Mouse (Mus musculus): ENCODE measurements around the gene Slc9b1. TPM values are rescaled to one million over a fixed set of nuclear protein-coding genes. Genes with fewer than 3 reads are reported as not detected.

Slc9b1 gene
- total and polyA plus RNA-seq, 2 experiments from 2014 or later = not detected

DNA sequence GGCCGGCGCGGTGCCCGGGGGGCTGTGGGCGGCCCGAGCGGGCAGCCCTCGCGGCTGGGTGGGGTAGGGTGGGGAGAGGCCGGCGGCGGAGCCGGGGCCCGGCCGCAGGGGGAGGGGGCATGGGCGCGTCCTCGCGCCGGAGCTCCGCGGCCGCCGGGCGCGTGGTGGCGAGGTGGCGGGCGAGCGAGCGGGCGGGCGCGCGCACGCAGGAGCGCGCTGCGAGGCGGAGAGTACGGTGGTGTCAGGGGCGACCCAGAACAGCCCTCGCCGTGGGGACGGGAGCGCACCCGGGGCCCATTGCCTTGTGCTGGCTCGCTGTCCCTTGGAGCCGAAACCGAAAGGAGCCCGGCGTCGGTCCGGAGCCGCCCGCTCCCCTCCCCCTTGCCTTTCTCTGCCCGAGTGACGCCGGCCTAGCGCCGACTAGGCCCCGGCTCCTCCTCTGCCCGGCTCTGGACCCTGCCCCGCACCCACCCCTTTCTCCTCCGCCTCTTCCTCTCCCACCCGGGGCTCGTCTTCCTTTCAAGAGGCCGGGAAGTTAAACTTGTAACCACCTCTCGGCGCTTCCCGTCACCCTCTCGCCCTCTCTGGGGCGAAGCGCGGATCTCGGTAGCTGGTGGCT lies 91.2 kb downstream of the Slc9b1 start:
- no peak for TF ChIP-seq CTCF (IDR thresholded peaks at IDR 0.05; ENCODE audit: low read depth)
- peak overlapping the region; percentile 77 for H3K4me2 ChIP-seq (ENCODE audit: low read depth, low read length)
- H3K36me3 ChIP-seq (ENCODE audit: insufficient read depth, low read length) = no peaks in the 10 kb centered on the region
- H3K9me3 ChIP-seq (ENCODE audit: low read length) = no peaks in the 10 kb centered on the region
- 5% methylated on average over 54 of the region's 76 CpGs for WGBS
- ATAC-seq (peak; percentile 66), DNase-seq (ENCODE audit: low spot score) (peak; percentile 88)
- peak overlapping the region; percentile 81 for H3K9ac ChIP-seq (replicated peaks; ENCODE audit: low read length)
- no peaks in the 10 kb centered on the region for H3K27me3 ChIP-seq (ENCODE audit: insufficient read depth, low read length)
- no peaks in the 10 kb centered on the region for H3K4me1 ChIP-seq (ENCODE audit: insufficient read depth, low read length)
- H3K4me3 ChIP-seq (ENCODE audit: low read length) = peak overlapping the region; percentile 96
- H3K27ac ChIP-seq = peak overlapping the region; percentile 99

DNA sequence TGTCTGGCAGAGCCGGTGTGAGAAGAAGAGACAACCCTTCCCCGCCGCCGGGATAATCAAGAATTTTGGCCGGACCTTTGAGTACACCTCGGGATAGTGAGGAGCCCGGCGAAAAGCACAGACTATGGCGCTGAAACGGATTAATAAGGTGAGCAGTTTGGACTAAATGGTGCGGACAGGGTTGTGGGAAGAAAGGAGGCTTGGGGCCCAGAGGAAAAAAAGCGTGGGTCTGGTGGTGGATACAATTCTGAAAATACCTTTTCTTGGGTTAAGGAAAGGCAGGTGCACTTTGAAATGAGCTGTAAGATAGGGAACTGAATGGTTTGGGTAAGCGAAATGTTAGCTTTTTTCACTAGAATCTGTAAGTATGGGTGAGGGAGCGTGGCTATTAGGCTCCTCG lies 91.8 kb downstream of the Slc9b1 start:
- DNase-seq (ENCODE audit: low spot score) = no peak
- Histone ChIP-seq H3K4me3 (ENCODE audit: low read length) (peak overlapping the region; percentile 96), H3K36me3 (ENCODE audit: insufficient read depth, low read length) (no peaks in the 10 kb centered on the region), H3K4me2 (ENCODE audit: low read depth, low read length) (peak overlapping the region; percentile 77), H3K9me3 (ENCODE audit: low read length) (no peaks in the 10 kb centered on the region), H3K27ac (peak overlapping the region; percentile 99), H3K9ac (replicated peaks; ENCODE audit: low read length) (peak overlapping the region; percentile 81), H3K27me3 (ENCODE audit: insufficient read depth, low read length) (no peaks in the 10 kb centered on the region), H3K4me1 (ENCODE audit: insufficient read depth, low read length) (no peaks in the 10 kb centered on the region)
- ATAC-seq = no peak
- no peak for TF ChIP-seq CTCF (IDR thresholded peaks at IDR 0.05; ENCODE audit: low read depth)
- WGBS = 1% methylated on average over 15 of the region's 15 CpGs

DNA sequence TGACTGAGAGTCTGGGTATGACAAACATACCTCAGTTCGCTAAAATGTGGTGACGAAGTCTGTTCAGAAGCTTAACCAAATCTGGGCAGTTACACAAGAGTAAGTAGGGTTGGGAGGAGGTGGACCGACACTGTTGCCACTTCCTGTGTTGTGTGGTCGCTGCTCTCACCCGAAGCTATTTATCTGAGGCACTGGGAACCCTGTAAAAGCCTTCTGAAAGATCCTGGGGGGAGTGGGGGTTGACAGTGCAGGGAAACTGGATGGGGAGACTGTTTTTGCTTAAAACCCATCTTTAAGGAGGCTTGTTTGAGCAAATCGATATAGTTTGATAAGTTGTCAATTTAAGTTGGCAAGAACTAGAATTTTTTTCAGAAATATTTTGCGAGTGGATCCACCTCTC lies 92.4 kb downstream of the Slc9b1 start:
- Histone ChIP-seq H3K27me3 (ENCODE audit: insufficient read depth, low read length) (no peaks in the 10 kb centered on the region), H3K4me3 (ENCODE audit: low read length) (peak overlapping the region; percentile 96), H3K9me3 (ENCODE audit: low read length) (no peaks in the 10 kb centered on the region), H3K4me2 (ENCODE audit: low read depth, low read length) (peak overlapping the region; percentile 77), H3K27ac (0 out of 2 replicates have a peak overlapping the region, but pooled peaks have one; percentile 3), H3K4me1 (ENCODE audit: insufficient read depth, low read length) (no peaks in the 10 kb centered on the region), H3K36me3 (ENCODE audit: insufficient read depth, low read length) (no peaks in the 10 kb centered on the region), H3K9ac (replicated peaks; ENCODE audit: low read length) (peak overlapping the region; percentile 81)
- TF ChIP-seq CTCF (IDR thresholded peaks at IDR 0.05; ENCODE audit: low read depth) = no peak
- DNase-seq (ENCODE audit: low spot score) = peak; percentile 10
- ATAC-seq = no peak
- WGBS = 19% methylated on average over 7 of the region's 7 CpGs

DNA sequence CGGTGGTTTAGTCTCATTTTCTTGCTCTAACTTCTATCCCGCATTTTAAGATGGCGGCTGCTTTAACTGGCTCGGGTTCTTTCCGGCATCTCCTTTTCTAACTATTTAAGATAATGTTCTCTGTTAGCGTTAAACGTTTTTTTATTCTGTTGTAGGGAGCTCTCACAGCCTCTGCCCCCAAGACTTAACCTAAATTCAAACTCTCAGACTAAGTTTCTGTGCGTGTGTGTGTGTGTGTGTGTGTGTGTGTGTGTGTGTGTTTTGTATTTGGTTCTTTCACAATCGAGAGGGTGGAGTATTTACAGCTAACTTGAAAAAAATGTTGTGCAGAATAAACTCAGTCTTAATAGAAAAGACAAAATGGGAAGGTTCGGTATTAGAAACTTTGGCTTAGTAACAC lies 92.8 kb downstream of the Slc9b1 start:
- WGBS = 35% methylated on average over 10 of the region's 10 CpGs
- ATAC-seq = no peak
- peak overlapping the region; percentile 77 for H3K4me2 ChIP-seq (ENCODE audit: low read depth, low read length)

DNA sequence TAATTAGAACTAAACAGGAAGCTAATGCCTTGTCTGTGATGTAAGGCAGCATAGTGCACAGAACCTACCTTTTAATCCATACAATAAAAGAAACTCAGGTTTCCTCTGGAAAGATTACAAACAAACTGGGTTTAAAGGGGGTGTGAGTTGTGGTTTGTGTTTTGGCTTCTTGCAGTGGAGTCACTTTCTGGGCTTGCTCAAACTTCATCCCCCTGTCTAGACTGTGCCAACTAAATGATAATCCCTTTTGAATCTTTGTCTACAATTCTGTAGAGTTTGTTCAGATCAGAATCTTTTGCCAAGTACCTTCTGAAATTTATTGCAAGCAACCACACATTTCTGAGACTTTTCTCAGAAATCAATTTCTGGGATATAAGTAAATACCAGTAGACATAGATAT lies 97.1 kb downstream of the Slc9b1 start:
- TF ChIP-seq CTCF (IDR thresholded peaks at IDR 0.05; ENCODE audit: low read depth) = no peak
- no peak for ATAC-seq

More for the DNA sequence above, 92.8 kb downstream of the Slc9b1 start:
- peak overlapping the region; percentile 81; the same call in 1 of the 2 replicates for H3K9ac ChIP-seq (replicated peaks; ENCODE audit: low read length)
- DNase-seq (ENCODE audit: low spot score) = no peak
- H3K9me3 ChIP-seq (ENCODE audit: low read length) = no peaks in the 10 kb centered on the region
- no peaks in the 10 kb centered on the region for H3K4me1 ChIP-seq (ENCODE audit: insufficient read depth, low read length)
- TF ChIP-seq CTCF (IDR thresholded peaks at IDR 0.05; ENCODE audit: low read depth) = no peak
- H3K4me3 ChIP-seq (ENCODE audit: low read length) = peak overlapping the region; percentile 96
- H3K27ac ChIP-seq = 0 out of 2 replicates have a peak overlapping the region, but pooled peaks have one; percentile 3
- no peaks in the 10 kb centered on the region for H3K36me3 ChIP-seq (ENCODE audit: insufficient read depth, low read length)
- no peaks in the 10 kb centered on the region for H3K27me3 ChIP-seq (ENCODE audit: insufficient read depth, low read length)

More for the DNA sequence above, 97.1 kb downstream of the Slc9b1 start:
- Histone ChIP-seq H3K27ac (no peak overlapping the region), H3K9ac (replicated peaks; ENCODE audit: low read length) (no peak overlapping the region), H3K27me3 (ENCODE audit: insufficient read depth, low read length) (no peaks in the 10 kb centered on the region), H3K4me1 (ENCODE audit: insufficient read depth, low read length) (no peaks in the 10 kb centered on the region), H3K4me3 (ENCODE audit: low read length) (no peak overlapping the region), H3K9me3 (ENCODE audit: low read length) (no peaks in the 10 kb centered on the region), H3K4me2 (ENCODE audit: low read depth, low read length) (no peak overlapping the region), H3K36me3 (ENCODE audit: insufficient read depth, low read length) (no peaks in the 10 kb centered on the region)
- DNase-seq (ENCODE audit: low spot score) = no peak

Other genes starting within 250 kb of the Slc9b1 start
- 3.6 and 7.1 TPM in 2 replicates for gene Cenpe, start 135.5 kb upstream of the Slc9b1 start, total RNA-seq (2014; rRNA removed)
- 3.9 and 4.5 TPM in 2 replicates for gene Cenpe, start 135.5 kb upstream of the Slc9b1 start, polyA plus RNA-seq (2015; fragmentation: Nextera tagmentation; extraction: Ambion mirVana)
- 3.1 and 4.0 TPM in 2 replicates for gene Bdh2, start 66.8 kb upstream of the Slc9b1 start, total RNA-seq (2014; rRNA removed)
- 7.2 and 8.3 TPM in 2 replicates for gene Bdh2, start 66.8 kb upstream of the Slc9b1 start, polyA plus RNA-seq (2015; fragmentation: Nextera tagmentation; extraction: Ambion mirVana)
- gene Slc9b2, start 40.3 kb upstream of the Slc9b1 start, total RNA-seq (2014; rRNA removed) = 0.50 and 3.0 TPM in 2 replicates
- gene Slc9b2, start 40.3 kb upstream of the Slc9b1 start, polyA plus RNA-seq (2015; fragmentation: Nextera tagmentation; extraction: Ambion mirVana) = 1.9 and 2.3 TPM in 2 replicates
- 21.2 and 21.7 TPM in 2 replicates for gene Cisd2, start 75.9 kb downstream of the Slc9b1 start, total RNA-seq (2014; rRNA removed)
- gene Cisd2, start 75.9 kb downstream of the Slc9b1 start, polyA plus RNA-seq (2015; fragmentation: Nextera tagmentation; extraction: Ambion mirVana) = 46.2 and 46.4 TPM in 2 replicates
- gene Ube2d3, start 90.1 kb downstream of the Slc9b1 start, total RNA-seq (2014; rRNA removed) = 581 and 632 TPM in 2 replicates
- 321 and 336 TPM in 2 replicates for gene Ube2d3, start 90.1 kb downstream of the Slc9b1 start, polyA plus RNA-seq (2015; fragmentation: Nextera tagmentation; extraction: Ambion mirVana)
- gene Manba, start 137.6 kb downstream of the Slc9b1 start, total RNA-seq (2014; rRNA removed) = 10.2 and 10.7 TPM in 2 replicates
- 7.0 and 7.7 TPM in 2 replicates for gene Manba, start 137.6 kb downstream of the Slc9b1 start, polyA plus RNA-seq (2015; fragmentation: Nextera tagmentation; extraction: Ambion mirVana)

Measured in hindbrain, postnatal 0 days (tissue).